Mouse (Mus musculus): ENCODE results near the gene Hist1h2ad.
"Not testable (repeated sequence)": the region's sequence is repeated elsewhere in the genome, so short reads cannot be mapped to it uniquely, and the experiment has no call there.

Gene Hist1h2ad

GRCm38 (mm10) chr13:23542225-23542980, 31.8 kb upstream of the Hist1h2ad start:
- DNase-seq, result not testable (repeated sequence)

DNA sequence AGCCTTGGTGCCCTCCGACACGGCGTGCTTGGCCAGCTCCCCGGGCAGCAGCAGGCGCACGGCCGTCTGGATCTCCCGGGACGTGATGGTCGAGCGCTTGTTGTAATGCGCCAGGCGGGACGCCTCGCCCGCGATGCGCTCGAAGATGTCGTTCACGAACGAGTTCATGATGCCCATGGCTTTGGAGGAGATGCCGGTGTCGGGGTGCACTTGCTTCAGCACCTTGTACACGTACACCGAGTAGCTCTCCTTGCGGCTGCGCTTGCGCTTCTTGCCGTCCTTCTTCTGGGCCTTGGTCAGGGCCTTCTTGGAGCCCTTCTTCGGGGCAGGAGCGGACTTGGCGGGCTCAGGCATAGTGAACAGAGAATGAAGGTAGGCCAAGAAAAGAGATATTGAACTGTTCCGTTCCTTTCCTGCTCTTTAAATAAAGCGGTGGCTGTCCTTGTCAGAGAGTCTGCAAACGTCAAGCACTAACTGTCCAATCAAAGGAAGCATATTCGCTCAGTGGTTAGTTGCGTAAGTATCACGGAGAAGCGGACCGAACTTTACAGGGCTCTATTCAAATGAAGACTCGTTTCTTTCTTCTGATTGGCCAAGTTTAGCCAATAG, 31.1 kb upstream of the Hist1h2ad start, which contains the start of gene Hist1h2bh:
Hist1h2bh (minus strand) TSS at position 394 of the 609 bp plus-strand sequence.
- DNase-seq, result peak; percentile 89

DNA sequence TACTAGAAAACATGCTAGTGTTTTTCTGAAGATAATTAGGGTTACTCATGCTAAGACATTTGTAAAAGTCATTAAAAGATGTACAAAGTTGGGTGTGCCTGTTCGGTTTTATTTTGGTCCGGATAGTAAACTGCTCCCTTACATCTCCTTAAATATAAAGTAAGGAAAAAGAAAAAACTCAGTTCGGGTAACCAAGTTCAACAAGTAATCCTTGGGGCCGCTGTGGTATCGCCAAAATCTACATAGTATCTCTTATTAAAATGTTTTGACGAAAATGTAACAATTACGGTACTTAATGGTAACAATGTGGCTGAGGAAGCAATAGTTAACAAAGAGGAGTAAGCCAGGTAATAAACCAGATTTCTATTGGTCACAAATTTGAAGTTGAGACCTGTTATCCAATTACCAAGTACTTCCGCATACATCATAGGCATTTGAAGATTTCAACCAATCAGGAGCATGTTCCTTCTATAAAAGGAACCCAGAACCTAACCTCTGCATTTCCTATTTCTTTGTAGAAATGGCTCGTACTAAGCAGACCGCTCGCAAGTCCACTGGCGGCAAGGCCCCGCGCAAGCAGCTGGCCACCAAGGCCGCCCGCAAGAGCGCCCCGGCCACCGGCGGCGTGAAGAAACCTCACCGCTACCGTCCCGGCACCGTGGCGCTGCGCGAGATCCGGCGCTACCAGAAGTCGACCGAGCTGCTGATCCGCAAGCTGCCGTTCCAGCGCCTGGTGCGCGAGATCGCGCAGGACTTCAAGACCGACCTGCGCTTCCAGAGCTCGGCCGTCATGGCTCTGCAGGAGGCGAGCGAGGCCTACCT, 30.0 kb upstream of the Hist1h2ad start, which contains the start of gene Hist1h3f:
Hist1h3f (plus strand) TSS at position 88 of the 822 bp plus-strand sequence.
- peak; percentile 83 for DNase-seq

DNA sequence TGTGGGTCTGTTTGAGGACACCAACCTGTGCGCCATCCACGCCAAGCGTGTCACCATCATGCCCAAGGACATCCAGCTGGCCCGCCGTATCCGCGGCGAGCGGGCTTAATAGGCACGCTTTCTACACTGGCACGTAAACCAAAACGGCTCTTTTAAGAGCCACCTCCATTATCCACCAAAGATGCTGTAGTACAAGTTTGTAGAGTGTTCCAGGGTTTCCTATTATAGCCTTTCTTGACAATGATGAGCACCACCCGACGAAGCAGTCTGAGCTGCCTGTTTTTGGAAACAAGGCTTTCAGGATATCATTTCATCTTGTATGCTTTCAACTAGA, 29.4 kb upstream of the Hist1h2ad start:
- DNase-seq, result not testable (repeated sequence)

- no peak for DNase-seq
Measured at GRCm38 (mm10) chr13:23546694-23547093, 27.5 kb upstream of the Hist1h2ad start.

- no peak for DNase-seq
Measured at GRCm38 (mm10) chr13:23550761-23551145, 23.4 kb upstream of the Hist1h2ad start.

DNA sequence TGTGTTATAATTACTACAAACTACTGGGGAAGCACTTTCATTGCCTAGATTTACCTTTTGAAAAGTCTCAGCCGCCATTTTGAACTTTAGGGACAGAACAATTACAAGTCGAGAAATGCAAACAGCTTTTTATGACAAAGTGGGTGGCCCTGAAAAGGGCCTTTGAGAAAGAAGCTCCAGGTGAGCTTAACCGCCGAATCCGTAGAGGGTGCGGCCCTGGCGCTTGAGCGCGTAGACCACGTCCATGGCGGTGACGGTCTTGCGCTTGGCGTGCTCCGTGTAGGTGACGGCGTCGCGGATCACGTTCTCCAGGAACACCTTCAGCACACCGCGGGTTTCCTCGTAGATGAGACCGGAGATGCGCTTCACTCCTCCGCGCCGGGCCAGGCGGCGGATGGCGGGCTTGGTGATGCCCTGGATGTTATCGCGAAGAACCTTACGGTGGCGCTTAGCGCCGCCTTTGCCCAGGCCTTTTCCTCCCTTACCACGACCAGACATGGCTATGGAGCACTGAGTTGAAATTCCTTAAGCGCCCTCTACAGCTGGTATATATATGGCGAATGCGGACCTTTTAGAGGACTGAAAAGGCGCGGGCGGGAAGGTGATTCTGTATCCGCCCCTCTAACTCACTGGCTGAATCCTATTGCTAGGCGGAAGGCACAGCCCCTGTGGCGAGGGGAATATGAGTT, 22.9 kb upstream of the Hist1h2ad start, which contains the start of gene Hist1h4f:
Hist1h4f (minus strand) TSS at position 503 of the 689 bp plus-strand sequence.
- DNase-seq, result peak; percentile 93

DNA sequence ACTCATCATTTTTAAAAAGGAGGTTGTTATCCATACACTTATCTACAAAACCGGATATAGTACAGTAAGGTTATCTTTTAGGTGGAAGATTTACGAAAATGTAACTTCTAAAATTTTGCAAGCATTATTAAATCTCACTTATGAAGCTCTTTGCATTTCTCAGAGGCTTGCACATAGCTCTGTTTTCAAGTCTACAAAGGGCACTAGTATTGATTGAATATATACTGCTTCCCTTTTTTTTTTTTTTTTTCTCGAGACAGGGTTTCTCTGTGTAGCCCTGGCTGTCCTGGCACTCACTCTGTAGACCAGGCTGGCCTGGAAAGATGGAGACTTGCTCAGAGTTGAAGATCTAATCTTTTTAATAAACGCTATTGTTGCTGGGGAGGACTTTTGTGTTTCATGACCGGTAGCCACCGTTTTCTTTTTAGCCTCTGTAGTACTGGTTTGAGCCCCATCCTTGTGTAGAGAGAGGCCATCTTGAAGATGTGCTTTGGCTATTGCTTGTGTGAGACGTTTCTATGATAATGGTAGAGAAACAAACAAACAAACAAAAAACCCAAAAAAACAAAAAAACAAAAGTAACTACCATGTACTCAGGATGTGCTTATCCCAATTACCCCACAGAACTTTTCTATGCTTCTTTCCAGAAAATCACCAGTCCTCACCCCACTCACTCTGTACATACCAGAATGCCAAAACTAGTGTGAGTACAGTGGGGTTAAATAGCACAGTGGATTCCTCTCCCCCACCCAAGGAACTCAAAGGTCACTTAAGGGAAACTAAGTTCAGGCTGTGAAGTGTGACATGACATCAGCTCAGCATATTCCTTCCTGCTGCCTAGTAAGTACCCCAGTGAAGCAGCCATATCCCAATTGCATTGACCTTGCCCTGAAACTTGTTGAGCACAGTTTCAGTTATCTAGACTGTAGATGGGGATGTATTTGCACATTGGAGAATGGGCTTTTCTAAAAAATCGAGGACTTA, 22.0 kb upstream of the Hist1h2ad start:
- DNase-seq, result no peak

GRCm38 (mm10) chr13:23552962-23553361, 21.2 kb upstream of the Hist1h2ad start, which contains the start of gene Hist1h1d:
Hist1h1d (plus strand) TSS chr13:23553262.
- no peak for DNase-seq

DNA sequence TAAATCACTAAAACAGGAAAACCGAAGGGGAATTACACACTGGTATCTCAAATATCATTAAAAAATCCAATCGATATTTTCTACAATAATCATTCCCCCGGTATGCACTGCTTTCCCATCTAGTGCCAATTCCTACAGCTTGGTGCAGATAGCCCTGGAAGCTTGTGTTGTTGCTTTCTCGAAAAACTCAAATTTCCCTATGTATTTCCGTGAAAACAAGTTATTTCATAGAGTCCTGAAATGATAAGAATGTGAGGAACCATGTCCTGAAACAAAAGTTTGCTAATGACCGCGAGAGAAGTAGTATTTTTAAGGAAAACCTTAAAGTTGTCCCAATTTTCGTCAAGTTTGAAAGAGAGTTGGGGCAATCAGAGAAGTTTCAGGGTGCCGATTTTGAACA, 19.8 kb upstream of the Hist1h2ad start:
- DNase-seq, result no peak

- peak; percentile 86 for DNase-seq
Measured at GRCm38 (mm10) chr13:23554925-23555838, 19.0 kb upstream of the Hist1h2ad start.

DNA sequence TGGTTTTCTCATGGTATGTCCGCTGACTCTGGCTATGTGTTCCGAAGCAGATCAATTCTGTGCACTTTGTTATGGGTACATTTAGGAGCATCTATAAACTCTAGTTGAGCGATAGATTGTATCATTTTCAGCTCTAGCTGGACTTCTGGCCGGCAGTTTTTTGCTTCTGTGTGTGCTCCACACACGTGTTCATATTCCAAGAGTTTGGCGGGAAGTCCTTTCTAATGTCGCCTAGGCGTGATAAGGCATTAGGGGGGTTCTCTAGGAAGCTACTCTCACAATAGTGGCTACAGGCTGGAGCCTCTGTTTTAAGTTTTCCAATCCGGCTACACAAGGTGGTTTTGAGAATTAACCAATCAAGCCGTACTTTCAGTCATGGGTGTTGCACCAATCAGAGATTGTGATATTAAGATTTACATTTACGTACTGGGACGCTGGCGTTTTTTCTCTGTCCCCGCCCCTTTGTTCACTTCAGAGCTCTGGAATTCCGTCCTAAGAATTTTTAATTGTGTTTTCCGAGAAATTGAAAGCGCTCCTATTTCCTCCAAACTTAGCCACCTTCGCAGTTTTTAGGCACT, 18.3 kb upstream of the Hist1h2ad start:
- DNase-seq, result peak; percentile 80

DNA sequence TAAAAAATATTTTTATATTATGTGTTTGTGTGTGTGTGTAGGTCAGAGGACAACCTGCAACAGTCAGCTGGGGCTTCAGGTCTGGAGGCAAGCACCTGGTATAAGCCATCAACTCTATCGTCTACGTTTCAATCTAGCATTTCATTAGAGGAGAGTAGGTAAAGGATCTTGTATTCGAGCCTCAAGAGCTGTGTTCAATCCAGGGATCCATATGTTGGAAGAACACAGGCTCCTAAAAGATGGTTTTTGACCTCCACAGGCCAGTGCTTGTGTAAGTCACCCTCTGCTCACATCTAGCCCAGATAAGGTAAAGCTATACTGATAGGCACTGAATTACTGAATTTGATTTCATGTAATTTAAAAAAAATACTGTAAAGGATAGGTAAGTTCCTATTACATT, 17.3 kb upstream of the Hist1h2ad start:
- no peak for DNase-seq

GRCm38 (mm10) chr13:23560699-23561098, 13.5 kb upstream of the Hist1h2ad start:
- DNase-seq, result not testable (repeated sequence)

GRCm38 (mm10) chr13:23561531-23561882, 12.7 kb upstream of the Hist1h2ad start:
- DNase-seq, result not testable (repeated sequence)

DNA sequence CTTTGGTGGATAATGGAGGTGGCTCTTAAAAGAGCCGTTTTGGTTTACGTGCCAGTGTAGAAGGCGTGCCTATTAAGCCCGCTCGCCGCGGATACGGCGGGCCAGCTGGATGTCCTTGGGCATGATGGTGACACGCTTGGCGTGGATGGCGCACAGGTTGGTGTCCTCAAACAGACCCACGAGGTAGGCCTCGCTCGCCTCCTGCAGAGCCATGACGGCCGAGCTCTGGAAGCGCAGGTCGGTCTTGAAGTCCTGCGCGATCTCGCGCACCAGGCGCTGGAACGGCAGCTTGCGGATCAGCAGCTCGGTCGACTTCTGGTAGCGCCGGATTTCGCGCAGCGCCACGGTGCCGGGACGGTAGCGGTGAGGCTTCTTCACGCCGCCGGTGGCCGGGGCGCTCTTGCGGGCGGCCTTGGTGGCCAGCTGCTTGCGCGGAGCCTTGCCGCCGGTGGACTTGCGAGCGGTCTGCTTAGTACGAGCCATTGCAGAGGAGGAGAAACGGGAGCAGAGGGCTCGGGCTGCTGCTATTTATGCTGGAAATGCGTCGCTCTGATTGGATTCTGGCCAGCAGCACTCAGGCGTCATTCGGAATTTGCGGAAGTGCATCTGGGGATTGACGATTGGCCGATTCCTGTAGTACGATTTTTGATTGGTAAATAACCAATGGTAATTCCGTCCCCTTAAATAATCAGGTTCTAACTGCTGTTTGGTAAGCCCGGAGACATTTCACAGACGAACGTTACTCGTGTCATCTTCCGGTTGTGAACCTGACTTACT, 12.1 kb upstream of the Hist1h2ad start, which contains the start of gene Hist1h3e:
Hist1h3e (minus strand) TSS at position 487 of the 777 bp plus-strand sequence.
- DNase-seq, result peak; percentile 93

- DNase-seq, result no peak
Measured at GRCm38 (mm10) chr13:23562699-23563462, 11.3 kb upstream of the Hist1h2ad start.

DNA sequence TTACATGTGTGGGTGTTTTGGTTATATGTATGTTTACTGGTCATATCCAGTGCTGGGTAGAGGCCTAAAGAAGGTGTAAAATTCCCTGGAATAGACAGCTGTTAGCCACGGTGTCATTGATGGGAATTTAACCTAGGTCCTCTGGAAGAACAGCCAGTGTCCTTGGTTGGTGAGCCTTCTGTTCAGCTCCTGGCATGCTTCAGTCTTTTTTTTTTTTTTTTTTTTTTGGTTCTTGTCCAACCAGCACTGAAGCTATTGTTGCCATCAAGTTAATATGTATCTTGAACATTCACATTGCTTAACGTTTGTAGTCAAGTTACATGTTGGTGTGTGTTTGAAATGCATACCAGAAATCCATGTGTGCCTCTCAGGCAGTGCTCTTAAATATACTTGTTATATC, 9.7 kb upstream of the Hist1h2ad start:
- DNase-seq, result no peak

All from right cerebral cortex, adult 18-20 months (tissue).